Mouse (Mus musculus): ENCODE measurements at regions not wholly inside any gene's neighbourhood (a gene's known extent, or its start where the extent isn't known, plus 50 kb on each side); places are given as distances from the start of the nearest gene placed in this dataset.
A peak's percentile ranks its signal among the peaks of the same experiment; 100 is the strongest.

- WGBS, result 70% methylated on average over 13 of the region's 13 CpGs
- H3K4me1 ChIP-seq, result peaks cover 10% of the 10 kb centered on the region; the same call in 1 of the 2 replicates
- no peak overlapping the region for H3K9ac ChIP-seq
- no peak overlapping the region for H3K4me2 ChIP-seq
- no peak overlapping the region for H3K27ac ChIP-seq
- no peak for ATAC-seq (ENCODE audit: low FRiP score)
- no peak overlapping the region for H3K4me3 ChIP-seq (replicated peaks)
- no peaks in the 10 kb centered on the region for H3K36me3 ChIP-seq (replicated peaks)
- H3K9me3 ChIP-seq, result no peaks in the 10 kb centered on the region
- H3K27me3 ChIP-seq, result no peaks in the 10 kb centered on the region
These were observed 119.7 kb upstream of the Kazn start for GRCm38 (mm10) chr4:142358866-142359265.

- Histone ChIP-seq H3K9ac (no peak overlapping the region), H3K27me3 (no peaks in the 10 kb centered on the region), H3K4me3 (replicated peaks) (no peak overlapping the region), H3K27ac (no peak overlapping the region), H3K36me3 (replicated peaks) (no peaks in the 10 kb centered on the region; the same call in 1 of the 2 replicates), H3K4me1 (no peaks in the 10 kb centered on the region), H3K4me2 (no peak overlapping the region), H3K9me3 (no peaks in the 10 kb centered on the region)
- no peak for ATAC-seq (ENCODE audit: low FRiP score)
- WGBS, result 93% methylated on average over 8 of the region's 8 CpGs
These were observed 116.2 kb upstream of the Kazn start for GRCm38 (mm10) chr4:142355387-142355786.

DNA sequence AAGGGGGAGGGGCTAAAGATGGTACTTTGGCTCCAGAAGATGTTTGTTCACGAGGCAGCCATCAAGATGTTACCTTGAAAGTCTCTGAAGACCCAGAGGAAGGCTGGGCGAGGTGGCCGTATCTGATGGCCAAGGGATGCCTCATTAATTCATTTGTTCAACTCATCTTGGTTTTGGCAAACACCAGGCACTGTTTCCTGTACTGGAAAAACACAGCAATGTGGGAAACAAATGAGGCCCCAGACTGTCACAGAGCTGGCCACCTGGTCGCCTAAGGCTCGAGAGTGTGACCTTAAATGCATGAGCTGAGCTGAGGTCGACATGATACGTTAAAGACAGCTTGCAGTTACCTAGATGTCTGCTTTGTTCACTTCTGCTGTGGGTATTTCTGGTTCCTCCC, 114.3 kb upstream of the Kazn start:
- no peaks in the 10 kb centered on the region for H3K4me1 ChIP-seq
- 87% methylated on average over 7 of the region's 7 CpGs for WGBS
- H3K4me2 ChIP-seq, result no peak overlapping the region
- ATAC-seq (ENCODE audit: low FRiP score), result no peak
- H3K27ac ChIP-seq, result no peak overlapping the region
- no peaks in the 10 kb centered on the region for H3K27me3 ChIP-seq
- no peak overlapping the region for H3K4me3 ChIP-seq (replicated peaks)
- no peak overlapping the region for H3K9ac ChIP-seq
- H3K9me3 ChIP-seq, result no peaks in the 10 kb centered on the region
- H3K36me3 ChIP-seq (replicated peaks), result no peaks in the 10 kb centered on the region; the same call in 1 of the 2 replicates

- no peaks in the 10 kb centered on the region for H3K27me3 ChIP-seq
- H3K36me3 ChIP-seq (replicated peaks), result no peaks in the 10 kb centered on the region; the same call in 1 of the 2 replicates
- no peak overlapping the region for H3K4me3 ChIP-seq (replicated peaks)
- H3K9me3 ChIP-seq, result no peaks in the 10 kb centered on the region
- no peaks in the 10 kb centered on the region for H3K4me1 ChIP-seq
- WGBS, result 94% methylated on average over 3 of the region's 3 CpGs
- H3K27ac ChIP-seq, result no peak overlapping the region
- no peak overlapping the region for H3K4me2 ChIP-seq
- no peak overlapping the region for H3K9ac ChIP-seq
- ATAC-seq (ENCODE audit: low FRiP score), result no peak
These were observed 112.6 kb upstream of the Kazn start for GRCm38 (mm10) chr4:142351831-142352230.

DNA sequence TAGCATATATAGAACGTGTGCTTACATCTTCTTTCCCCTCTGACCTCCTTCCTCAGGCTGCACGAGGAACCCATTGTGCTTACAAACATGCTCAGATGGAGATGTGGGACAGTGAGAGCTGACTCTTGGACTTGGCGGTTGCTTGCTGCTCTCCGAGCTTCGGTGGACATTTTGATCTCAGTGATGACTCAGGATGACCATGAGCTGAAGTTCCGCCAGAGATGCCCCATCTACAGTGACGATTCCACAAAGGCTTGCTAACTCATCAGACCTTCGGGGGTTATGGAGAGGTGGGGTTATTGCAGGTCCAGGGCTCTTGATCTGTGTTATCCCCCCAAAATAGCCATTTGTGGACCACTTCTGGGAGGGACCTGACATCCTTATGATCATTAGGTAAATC, 111.8 kb upstream of the Kazn start:
- WGBS, result 96% methylated on average over 8 of the region's 8 CpGs
- Histone ChIP-seq H3K4me3 (replicated peaks) (no peak overlapping the region), H3K4me1 (peaks cover 3% of the 10 kb centered on the region; the same call in 1 of the 2 replicates), H3K4me2 (no peak overlapping the region), H3K9me3 (no peaks in the 10 kb centered on the region), H3K36me3 (replicated peaks) (no peaks in the 10 kb centered on the region; the same call in 1 of the 2 replicates), H3K27ac (no peak overlapping the region), H3K9ac (no peak overlapping the region), H3K27me3 (no peaks in the 10 kb centered on the region)
- no peak for ATAC-seq (ENCODE audit: low FRiP score)

GRCm38 (mm10) chr4:142348910-142349309, 109.7 kb upstream of the Kazn start:
- WGBS, result 48% methylated on average over 6 of the region's 6 CpGs
- Histone ChIP-seq H3K36me3 (replicated peaks) (no peaks in the 10 kb centered on the region; the same call in 1 of the 2 replicates), H3K27me3 (no peaks in the 10 kb centered on the region), H3K4me1 (peaks cover 12% of the 10 kb centered on the region), H3K27ac (no peak overlapping the region), H3K4me2 (no peak overlapping the region), H3K9ac (no peak overlapping the region), H3K9me3 (no peaks in the 10 kb centered on the region), H3K4me3 (replicated peaks) (no peak overlapping the region)
- no peak for ATAC-seq (ENCODE audit: low FRiP score)

GRCm38 (mm10) chr4:142342482-142343206, 103.4 kb upstream of the Kazn start:
- H3K4me1 ChIP-seq, result peaks cover 46% of the 10 kb centered on the region
- H3K27me3 ChIP-seq, result no peaks in the 10 kb centered on the region
- no peak overlapping the region for H3K4me3 ChIP-seq (replicated peaks)
- 72% methylated on average over 19 of the region's 19 CpGs for WGBS
- no peaks in the 10 kb centered on the region for H3K9me3 ChIP-seq
- no peaks in the 10 kb centered on the region for H3K36me3 ChIP-seq (replicated peaks)
- H3K9ac ChIP-seq, result no peak overlapping the region
- ATAC-seq (ENCODE audit: low FRiP score), result no peak
- no peak overlapping the region for H3K27ac ChIP-seq
- H3K4me2 ChIP-seq, result no peak overlapping the region

GRCm38 (mm10) chr4:142341305-142341704, 102.1 kb upstream of the Kazn start:
- H3K4me2 ChIP-seq, result no peak overlapping the region
- no peak for ATAC-seq (ENCODE audit: low FRiP score)
- no peaks in the 10 kb centered on the region for H3K36me3 ChIP-seq (replicated peaks)
- no peak overlapping the region for H3K27ac ChIP-seq
- no peak overlapping the region for H3K9ac ChIP-seq
- 0 out of 2 replicates have a peak, but pooled peaks cover 6% of the 10 kb centered on the region for H3K9me3 ChIP-seq
- H3K4me3 ChIP-seq (replicated peaks), result no peak overlapping the region
- no peaks in the 10 kb centered on the region for H3K27me3 ChIP-seq
- peaks cover 50% of the 10 kb centered on the region for H3K4me1 ChIP-seq
- 72% methylated on average over 4 of the region's 4 CpGs for WGBS

DNA sequence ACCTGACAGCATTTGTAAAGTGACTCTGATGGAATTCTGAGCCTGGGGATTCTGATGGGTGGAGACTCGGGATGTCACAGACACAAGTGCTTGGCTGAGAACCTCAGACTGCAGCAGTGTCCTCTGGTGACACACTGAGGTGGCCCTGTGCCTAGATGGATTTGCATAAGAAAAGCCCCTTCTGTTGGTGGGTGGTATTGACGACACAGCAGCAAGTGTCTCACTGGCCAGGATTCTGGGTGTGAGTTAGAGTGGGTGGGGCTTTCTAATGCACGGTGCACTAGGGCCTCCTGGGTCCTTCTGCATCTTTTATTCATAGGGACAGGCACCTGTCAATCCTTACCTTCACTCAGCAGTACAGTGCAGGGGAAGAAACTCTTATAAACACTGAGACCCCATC, 100.9 kb upstream of the Kazn start:
- WGBS, result 7% methylated on average over 3 of the region's 3 CpGs
- H3K36me3 ChIP-seq (replicated peaks), result no peaks in the 10 kb centered on the region
- no peaks in the 10 kb centered on the region for H3K27me3 ChIP-seq
- no peak overlapping the region for H3K4me2 ChIP-seq
- H3K9me3 ChIP-seq, result 0 out of 2 replicates have a peak, but pooled peaks cover 10% of the 10 kb centered on the region
- H3K9ac ChIP-seq, result no peak overlapping the region
- peak; percentile 54; the same call in 1 of the 2 replicates for ATAC-seq (ENCODE audit: low FRiP score)
- no peak overlapping the region for H3K4me3 ChIP-seq (replicated peaks)
- no peak overlapping the region for H3K27ac ChIP-seq
- peaks cover 46% of the 10 kb centered on the region for H3K4me1 ChIP-seq

DNA sequence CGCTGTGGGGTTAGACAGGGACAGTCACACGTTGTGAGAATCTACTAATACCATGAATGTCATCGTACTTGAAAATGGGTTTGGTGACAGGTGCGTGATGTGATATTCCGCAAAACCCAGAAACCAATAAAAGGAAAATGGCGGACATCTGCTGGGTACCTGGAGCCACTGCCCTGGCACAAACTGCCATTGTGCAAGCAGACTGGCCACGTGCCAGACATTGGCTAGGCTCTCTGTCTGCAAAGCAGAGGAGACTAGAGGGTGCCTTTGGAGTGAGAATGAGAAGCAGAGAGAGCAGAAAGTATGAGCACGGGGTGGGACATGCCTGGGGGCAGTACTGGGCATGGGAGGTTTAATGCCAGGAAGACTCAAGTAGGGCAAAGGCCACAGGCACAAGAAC, 98.5 kb upstream of the Kazn start:
- Histone ChIP-seq H3K9me3 (0 out of 2 replicates have a peak, but pooled peaks cover 10% of the 10 kb centered on the region), H3K4me2 (no peak overlapping the region), H3K4me1 (peaks cover 33% of the 10 kb centered on the region), H3K4me3 (replicated peaks) (no peak overlapping the region), H3K27me3 (no peaks in the 10 kb centered on the region), H3K27ac (no peak overlapping the region), H3K9ac (no peak overlapping the region), H3K36me3 (replicated peaks) (no peaks in the 10 kb centered on the region)
- no peak for ATAC-seq (ENCODE audit: low FRiP score)
- 86% methylated on average over 8 of the region's 8 CpGs for WGBS

DNA sequence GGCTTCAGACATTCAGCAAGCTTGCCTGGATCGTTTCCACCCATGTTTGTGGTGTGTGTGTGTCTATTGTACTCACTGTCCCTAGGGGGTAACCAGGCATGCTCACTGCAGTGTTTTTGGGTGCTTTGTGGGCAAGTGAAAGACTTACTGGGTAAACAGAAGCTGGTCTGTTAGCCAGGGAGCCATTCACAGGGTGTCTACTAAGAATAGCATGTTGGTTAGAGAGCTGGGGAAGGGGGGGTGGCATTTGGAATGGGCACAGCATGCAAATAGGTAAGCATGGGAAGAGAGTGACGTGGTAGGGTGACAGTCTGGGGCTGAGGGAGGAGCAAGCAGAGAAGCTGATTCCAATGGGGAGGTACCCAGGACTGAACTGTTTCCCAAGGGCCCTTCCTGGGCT, 97.7 kb upstream of the Kazn start:
- peaks cover 27% of the 10 kb centered on the region for H3K4me1 ChIP-seq
- H3K36me3 ChIP-seq (replicated peaks), result peaks cover 5% of the 10 kb centered on the region; the same call in 1 of the 2 replicates
- 0 out of 2 replicates have a peak overlapping the region, but pooled peaks have one; percentile 6 for H3K27ac ChIP-seq
- WGBS, result 63% methylated on average over 2 of the region's 2 CpGs
- H3K9ac ChIP-seq, result no peak overlapping the region
- no peak overlapping the region for H3K4me3 ChIP-seq (replicated peaks)
- H3K9me3 ChIP-seq, result 0 out of 2 replicates have a peak, but pooled peaks cover 10% of the 10 kb centered on the region
- H3K27me3 ChIP-seq, result no peaks in the 10 kb centered on the region
- no peak overlapping the region for H3K4me2 ChIP-seq
- no peak for ATAC-seq (ENCODE audit: low FRiP score)

GRCm38 (mm10) chr4:142334084-142334483, 94.9 kb upstream of the Kazn start:
- Histone ChIP-seq H3K4me3 (replicated peaks) (no peak overlapping the region), H3K9ac (no peak overlapping the region), H3K36me3 (replicated peaks) (peaks cover 5% of the 10 kb centered on the region; the same call in 1 of the 2 replicates), H3K4me1 (peaks cover 5% of the 10 kb centered on the region; the same call in 1 of the 2 replicates), H3K9me3 (0 out of 2 replicates have a peak, but pooled peaks cover 10% of the 10 kb centered on the region), H3K27me3 (no peaks in the 10 kb centered on the region), H3K27ac (no peak overlapping the region), H3K4me2 (no peak overlapping the region)
- no peak for ATAC-seq (ENCODE audit: low FRiP score)
- WGBS, result 88% methylated on average over 7 of the region's 7 CpGs

- H3K36me3 ChIP-seq (replicated peaks), result peaks cover 5% of the 10 kb centered on the region; the same call in 1 of the 2 replicates
- no peak overlapping the region for H3K27ac ChIP-seq
- ATAC-seq (ENCODE audit: low FRiP score), result no peak
- peaks cover 3% of the 10 kb centered on the region; the same call in 1 of the 2 replicates for H3K9me3 ChIP-seq
- WGBS, result 91% methylated on average over 3 of the region's 3 CpGs
- no peaks in the 10 kb centered on the region for H3K27me3 ChIP-seq
- H3K4me3 ChIP-seq (replicated peaks), result no peak overlapping the region
- no peak overlapping the region for H3K9ac ChIP-seq
- H3K4me2 ChIP-seq, result no peak overlapping the region
- H3K4me1 ChIP-seq, result no peaks in the 10 kb centered on the region
These were observed 91.4 kb upstream of the Kazn start for GRCm38 (mm10) chr4:142330599-142330998.
